Mouse (Mus musculus) myocyte (in vitro differentiated cells): ENCODE data around the gene Kpna3. TPM values are rescaled to one million over a fixed set of nuclear protein-coding genes. Genes with fewer than 3 reads are reported as not detected.
"Not testable (repeated sequence)": the region's sequence is repeated elsewhere in the genome, so short reads cannot be mapped to it uniquely, and the experiment has no call there.

Source experiments
- H3K27me3 ChIP-seq: one replicate; pipeline ENCODE4 v1.6.1; 2011; ENCODE audit not compliant: control insufficient read depth, insufficient read depth, insufficient read length
- H3K36me3 ChIP-seq: one replicate; pipeline ENCODE4 v1.6.1; 2011; ENCODE audit not compliant: control insufficient read depth, insufficient read depth
- H3K4me2 ChIP-seq: one replicate; pipeline ENCODE4 v1.6.1; 2011; ENCODE audit warnings: low read depth, control low read depth
- H3K4me3 ChIP-seq: one replicate; pipeline ENCODE4 v1.5.1; 2011; ENCODE audit warnings: mild to moderate bottlenecking, control low read depth, moderate library complexity
- H3K79me2 ChIP-seq: one replicate; pipeline ENCODE4 v1.6.1; 2011; ENCODE audit not compliant: control insufficient read depth, insufficient read depth
- H3ac ChIP-seq: one replicate; pipeline ENCODE4 v1.6.1; 2011; ENCODE audit not compliant: control insufficient read depth, insufficient read length
- CEBPB ChIP-seq: IDR thresholded peaks from 2 replicates; pipeline ENCODE4 v1.6.1; 2011; ENCODE audit warnings: mild to moderate bottlenecking, moderate library complexity; ENCODE audit not compliant: poor library complexity, insufficient read depth, severe bottlenecking
- E2F4 ChIP-seq: IDR thresholded peaks from one replicate; pipeline ENCODE4 v1.6.1; 2011; ENCODE audit warnings: mild to moderate bottlenecking, control low read depth, moderate library complexity; ENCODE audit not compliant: insufficient read depth
- MAX ChIP-seq: IDR thresholded peaks from one replicate; pipeline ENCODE4 v1.6.1; 2011; ENCODE audit warnings: low read depth, mild to moderate bottlenecking, control low read depth
- MYOD1 ChIP-seq, 3 experiments: IDR thresholded peaks; one replicate each; pipeline ENCODE4 v1.6.1; 2011; ENCODE audit warnings: control low read depth in 2 of 3, low read depth in 2 of 3, mild to moderate bottlenecking in 2 of 3, moderate library complexity in 1 of 3; ENCODE audit not compliant: insufficient read length in 2 of 3, control insufficient read depth in 1 of 3
- MYOG ChIP-seq, 3 experiments: IDR thresholded peaks; one replicate each; pipeline ENCODE4 v1.6.1; 2011; ENCODE audit warnings: control low read depth in 2 of 3, low read depth in 2 of 3, mild to moderate bottlenecking in 2 of 3; ENCODE audit not compliant: insufficient read length in 2 of 3, control insufficient read depth in 1 of 3, insufficient read depth in 1 of 3
- POLR2A ChIP-seq: IDR thresholded peaks from one replicate; pipeline ENCODE4 v1.6.1; 2011; ENCODE audit warnings: low read depth, mild to moderate bottlenecking, control low read depth, moderate library complexity; ENCODE audit not compliant: insufficient read length
- POLR2AphosphoS2 ChIP-seq: IDR thresholded peaks from one replicate; pipeline ENCODE4 v1.6.1; 2011; ENCODE audit warnings: low read depth, control low read depth; ENCODE audit not compliant: insufficient read length
- REST ChIP-seq: IDR thresholded peaks from one replicate; pipeline ENCODE4 v1.6.1; 2011; ENCODE audit warnings: mild to moderate bottlenecking, control low read depth, moderate library complexity; ENCODE audit not compliant: insufficient read depth, insufficient read length
- SRF ChIP-seq: IDR thresholded peaks from one replicate; pipeline ENCODE4 v1.6.1; 2011; ENCODE audit warnings: low read depth; ENCODE audit not compliant: control insufficient read depth, insufficient read length
- TCF12 ChIP-seq: IDR thresholded peaks from one replicate; pipeline ENCODE4 v1.6.1; 2011; ENCODE audit warnings: mild to moderate bottlenecking, control low read depth; ENCODE audit not compliant: poor library complexity, insufficient read depth, severe bottlenecking
- TCF3 ChIP-seq: IDR thresholded peaks from one replicate; pipeline ENCODE4 v1.6.1; 2011; ENCODE audit warnings: low read depth, control low read depth; ENCODE audit not compliant: insufficient read length
- USF1 ChIP-seq: IDR thresholded peaks from one replicate; pipeline ENCODE4 v1.6.1; 2011; ENCODE audit warnings: low read depth, mild to moderate bottlenecking, control low read depth, moderate library complexity
- polyA plus RNA-seq: library from polyadenylated mRNA; unstranded; fragments of >200 nt; fragmentation: generic; extraction: Trizol; gene quantifications from one replicate; pipeline ENCODE4 v1.2.1, GENCODE M21; 2012; ENCODE audit warnings: missing spikeins

The Kpna3 gene
- polyA plus RNA-seq, 1 experiment: 13.7 TPM

- TF ChIP-seq POLR2A (no peak), SRF (no peak), REST (no peak), POLR2AphosphoS2 (no peak), CEBPB (no peak), TCF12 (no peak), E2F4 (no peak), MYOD1 (IDR thresholded peaks at IDR 0.05; ENCODE audit: control insufficient read depth in 1 of 3, insufficient read length in 2 of 3, low read depth in 2 of 3) (no peak), USF1 (no peak)
- Histone ChIP-seq H3K79me2 (peaks cover 99% of the 10 kb centered on the region), H3K27me3 (no peaks in the 10 kb centered on the region), H3K4me3 (no peak overlapping the region), H3K36me3 (no peaks in the 10 kb centered on the region), H3ac (no peak overlapping the region), H3K4me2 (no peak overlapping the region)
Observed at GRCm38 (mm10) chr14:61428126-61428787, 11.4 kb downstream of the Kpna3 start.

DNA sequence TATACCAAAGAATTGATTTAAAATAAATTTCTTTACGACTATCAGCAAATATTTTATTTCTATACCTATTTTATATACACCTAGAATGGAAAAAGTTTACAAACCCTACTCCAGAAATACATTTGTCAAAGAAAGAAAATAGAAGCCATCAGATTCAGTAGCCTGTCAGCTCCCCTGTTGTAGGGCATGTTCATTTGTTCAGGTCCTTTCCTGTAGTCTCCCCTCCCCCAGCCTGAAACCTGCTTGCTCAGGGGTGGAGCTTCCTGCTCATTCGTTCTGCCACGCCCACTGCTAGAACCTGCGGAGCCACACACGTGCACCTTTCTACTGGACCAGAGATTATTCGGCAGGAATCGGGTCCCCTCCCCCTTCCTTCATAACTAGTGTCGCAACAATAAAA is 12.6 kb downstream of the Kpna3 start:
- H3K27me3 ChIP-seq, H3K4me3 ChIP-seq, H3ac ChIP-seq, H3K36me3 ChIP-seq, H3K4me2 ChIP-seq: not testable (repeated sequence)
- peaks cover 97% of the 10 kb centered on the region for H3K79me2 ChIP-seq

DNA sequence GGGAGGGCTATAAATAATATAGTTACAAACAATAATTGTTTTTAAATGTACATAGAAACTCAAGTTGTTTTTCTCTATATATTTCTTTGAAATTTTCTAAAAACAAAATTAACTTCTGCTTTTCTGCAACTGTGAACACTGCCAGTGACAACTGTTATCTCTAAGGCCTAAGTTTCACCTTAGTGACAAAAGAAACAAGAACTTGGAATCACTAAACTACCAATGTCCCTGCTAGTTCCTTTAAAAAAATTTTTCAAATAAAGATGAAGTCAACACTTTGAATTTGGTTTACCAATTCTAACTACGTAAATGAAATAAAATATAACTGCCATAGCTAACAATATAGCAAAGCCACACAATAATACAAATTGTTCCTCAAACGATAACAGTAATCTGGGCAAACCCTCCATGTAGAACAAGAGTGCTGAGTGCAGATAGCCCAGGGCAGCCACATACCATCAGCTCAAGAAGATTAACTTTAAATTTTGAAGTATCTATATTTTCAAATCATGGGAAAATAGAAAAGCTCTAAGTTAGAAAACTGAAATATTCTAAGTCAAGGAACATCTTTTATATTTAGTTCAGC is 14.5 kb downstream of the Kpna3 start:
- Histone ChIP-seq H3ac (no peak overlapping the region), H3K36me3 (peaks cover 7% of the 10 kb centered on the region), H3K27me3 (no peaks in the 10 kb centered on the region), H3K79me2 (peaks cover 91% of the 10 kb centered on the region), H3K4me3 (no peak overlapping the region), H3K4me2 (no peak overlapping the region)
- TF ChIP-seq CEBPB (no peak), SRF (no peak), REST (no peak), POLR2A (no peak), MYOD1 (IDR thresholded peaks at IDR 0.05; ENCODE audit: control insufficient read depth in 1 of 3, insufficient read length in 2 of 3, low read depth in 2 of 3) (no peak), MYOG (IDR thresholded peaks at IDR 0.05; ENCODE audit: control insufficient read depth in 1 of 3, insufficient read depth in 1 of 3, insufficient read length in 2 of 3, low read depth in 2 of 3) (no peak), USF1 (no peak)

DNA sequence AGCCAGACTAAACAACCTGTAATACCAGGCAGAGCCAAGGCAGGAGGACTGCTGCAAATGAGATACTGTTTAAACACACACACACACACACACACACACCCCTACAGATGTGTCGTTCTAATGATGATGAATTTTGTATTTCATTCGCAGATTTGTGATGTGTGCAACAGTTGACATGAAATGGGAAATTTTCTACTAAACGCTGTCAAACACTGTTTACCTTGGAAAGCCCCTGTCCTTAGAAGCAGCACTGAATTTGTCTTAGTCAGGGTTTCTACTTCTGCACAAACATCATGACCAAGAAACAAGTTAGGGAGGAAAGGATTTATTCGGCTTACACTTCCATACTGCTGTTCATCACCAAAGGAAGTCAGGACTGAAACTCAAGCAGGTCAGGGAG is 24.0 kb downstream of the Kpna3 start:
- Histone ChIP-seq H3K4me2 (no peak overlapping the region), H3K36me3 (no peaks in the 10 kb centered on the region), H3ac (no peak overlapping the region), H3K4me3 (no peak overlapping the region), H3K79me2 (peaks cover 96% of the 10 kb centered on the region), H3K27me3 (no peaks in the 10 kb centered on the region)
- no peak for TF ChIP-seq E2F4
- no peak for TF ChIP-seq USF1
- no peak for TF ChIP-seq TCF12
- TF ChIP-seq CEBPB: no peak
- no peak for TF ChIP-seq TCF3
- no peak for TF ChIP-seq MYOD1 (IDR thresholded peaks at IDR 0.05; ENCODE audit: control insufficient read depth in 1 of 3, insufficient read length in 2 of 3, low read depth in 2 of 3)
- no peak for TF ChIP-seq SRF
- TF ChIP-seq POLR2A: no peak
- TF ChIP-seq MYOG (IDR thresholded peaks at IDR 0.05; ENCODE audit: control insufficient read depth in 1 of 3, insufficient read depth in 1 of 3, insufficient read length in 2 of 3, low read depth in 2 of 3): no peak
- TF ChIP-seq REST: no peak
- TF ChIP-seq MAX: no peak
- TF ChIP-seq POLR2AphosphoS2: no peak

- Histone ChIP-seq H3K27me3 (no peaks in the 10 kb centered on the region), H3K79me2 (peaks cover 96% of the 10 kb centered on the region), H3K36me3 (no peaks in the 10 kb centered on the region), H3ac (no peak overlapping the region), H3K4me3 (no peak overlapping the region), H3K4me2 (no peak overlapping the region)
- TF ChIP-seq MYOD1 (IDR thresholded peaks at IDR 0.05; ENCODE audit: control insufficient read depth in 1 of 3, insufficient read length in 2 of 3, low read depth in 2 of 3): no peak
- TF ChIP-seq MAX: no peak
- no peak for TF ChIP-seq MYOG (IDR thresholded peaks at IDR 0.05; ENCODE audit: control insufficient read depth in 1 of 3, insufficient read depth in 1 of 3, insufficient read length in 2 of 3, low read depth in 2 of 3)
- TF ChIP-seq E2F4: no peak
- TF ChIP-seq TCF3: no peak
- no peak for TF ChIP-seq TCF12
- no peak for TF ChIP-seq USF1
- TF ChIP-seq REST: no peak
- TF ChIP-seq POLR2AphosphoS2: no peak
- TF ChIP-seq CEBPB: no peak
- no peak for TF ChIP-seq POLR2A
- no peak for TF ChIP-seq SRF
Observed at GRCm38 (mm10) chr14:61415311-61415710, 24.4 kb downstream of the Kpna3 start.
